Mouse (Mus musculus) c-Kit-negative CD71-positive TER-119-positive erythroid progenitor cells, embryonic 14.5 days (primary cell): ENCODE measurements around the gene Sec22b.

ENCODE experiments used
- DNase-seq: peaks from one replicate; pipeline ENCODE4 v3.0.0-alpha.2; 2013; ENCODE audit warnings: low read depth, low spot score

Gene Sec22b

GRCm38 (mm10) chr3:97909737-97910136, 8.7 kb downstream of the Sec22b start:
- no peak for DNase-seq

DNA sequence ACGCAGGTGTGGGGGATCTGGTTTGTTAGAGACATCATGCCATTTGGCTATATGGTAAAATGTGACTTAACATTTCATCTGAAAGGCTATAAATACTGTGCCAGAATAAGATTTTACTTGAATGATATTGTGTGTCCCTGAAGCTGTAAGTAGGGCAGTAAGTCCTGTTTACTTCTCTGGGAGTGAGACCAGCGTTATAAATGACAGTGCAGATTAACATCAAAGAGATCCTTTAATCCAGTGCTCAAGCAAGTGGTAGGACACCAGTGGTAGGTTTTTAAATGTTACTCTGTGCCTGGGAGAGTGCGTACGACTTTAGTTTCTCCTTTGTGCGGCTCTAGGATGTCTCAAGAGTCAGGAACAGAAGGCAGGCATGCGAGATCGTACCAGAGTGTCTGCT, 10.1 kb downstream of the Sec22b start:
- no peak for DNase-seq

DNA sequence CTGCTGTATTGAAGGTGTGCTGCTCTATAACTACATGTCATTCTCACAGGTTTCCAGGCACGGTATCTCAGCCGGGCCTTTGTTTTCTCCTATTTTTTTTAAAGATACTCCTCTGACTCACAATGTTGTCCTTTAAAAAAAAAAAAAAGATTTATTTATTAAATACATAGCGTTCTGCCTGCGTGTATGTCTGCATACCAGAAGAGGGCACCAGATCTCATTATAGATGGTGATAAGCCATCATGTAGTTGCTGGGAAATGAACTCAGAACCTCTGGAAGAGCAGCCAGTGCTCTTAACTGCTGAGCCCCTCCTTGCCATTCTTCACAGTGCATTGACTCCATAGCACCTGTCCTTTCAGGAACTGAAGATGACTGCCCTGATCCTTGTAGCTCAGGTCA, 14.1 kb downstream of the Sec22b start:
- no peak for DNase-seq

- no peak for DNase-seq
These were observed 18.0 kb downstream of the Sec22b start for GRCm38 (mm10) chr3:97918885-97919550.

- DNase-seq, result no peak
These were observed 24.3 kb downstream of the Sec22b start for GRCm38 (mm10) chr3:97925246-97925645.

- no peak for DNase-seq
These were observed 26.3 kb downstream of the Sec22b start for GRCm38 (mm10) chr3:97927322-97927721.

GRCm38 (mm10) chr3:97928968-97929858, 28.2 kb downstream of the Sec22b start:
- peak; percentile 9 for DNase-seq

DNA sequence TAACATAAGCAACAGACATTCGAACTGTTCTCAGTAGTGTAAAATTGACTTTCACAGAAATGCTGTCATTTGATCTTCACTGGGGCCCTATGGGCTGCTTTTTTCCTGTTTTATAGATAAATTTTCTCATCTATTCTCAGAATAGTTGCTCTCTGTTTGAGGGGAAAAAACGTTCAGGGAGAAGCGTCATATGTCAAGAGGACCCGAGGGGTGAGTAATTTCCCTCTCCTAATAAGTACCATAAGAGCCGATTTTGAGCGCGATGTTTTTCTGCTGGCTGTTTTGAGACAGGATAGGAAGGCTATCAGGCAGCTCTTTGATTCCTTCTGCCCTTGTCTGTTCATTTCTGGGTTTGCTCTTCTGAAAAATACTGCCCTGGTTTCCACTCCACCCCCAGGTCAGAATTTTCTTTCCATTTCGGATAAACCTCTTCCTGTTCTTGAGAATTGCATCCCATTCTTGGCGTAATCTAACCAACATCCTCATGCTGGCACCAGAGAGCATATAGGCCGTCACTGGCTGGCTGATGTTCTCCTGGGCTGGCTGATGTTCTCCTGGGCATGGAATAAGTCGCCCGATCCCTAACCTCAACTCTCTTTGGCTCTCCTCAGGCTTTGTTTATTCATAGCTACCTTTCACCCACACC, 29.3 kb downstream of the Sec22b start:
- DNase-seq, result no peak

DNA sequence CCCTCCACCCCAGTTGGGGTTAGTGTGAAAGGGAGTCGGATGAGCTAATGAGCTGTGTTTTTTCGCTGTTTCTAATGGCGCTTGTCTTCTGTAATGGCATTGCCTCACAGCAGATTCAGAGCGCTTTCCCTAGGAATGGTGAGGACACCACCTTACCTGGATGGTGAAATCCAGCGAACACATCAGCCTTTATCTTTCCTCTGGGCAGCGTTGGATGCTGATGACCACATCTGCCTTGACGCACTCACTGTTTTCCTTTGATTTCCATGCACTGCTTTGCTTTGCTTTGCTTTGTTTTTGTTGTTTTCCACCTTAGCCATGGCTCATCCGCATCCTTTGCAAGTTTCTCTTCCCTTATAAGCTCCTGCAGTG, 29.8 kb downstream of the Sec22b start:
- DNase-seq, result no peak

DNA sequence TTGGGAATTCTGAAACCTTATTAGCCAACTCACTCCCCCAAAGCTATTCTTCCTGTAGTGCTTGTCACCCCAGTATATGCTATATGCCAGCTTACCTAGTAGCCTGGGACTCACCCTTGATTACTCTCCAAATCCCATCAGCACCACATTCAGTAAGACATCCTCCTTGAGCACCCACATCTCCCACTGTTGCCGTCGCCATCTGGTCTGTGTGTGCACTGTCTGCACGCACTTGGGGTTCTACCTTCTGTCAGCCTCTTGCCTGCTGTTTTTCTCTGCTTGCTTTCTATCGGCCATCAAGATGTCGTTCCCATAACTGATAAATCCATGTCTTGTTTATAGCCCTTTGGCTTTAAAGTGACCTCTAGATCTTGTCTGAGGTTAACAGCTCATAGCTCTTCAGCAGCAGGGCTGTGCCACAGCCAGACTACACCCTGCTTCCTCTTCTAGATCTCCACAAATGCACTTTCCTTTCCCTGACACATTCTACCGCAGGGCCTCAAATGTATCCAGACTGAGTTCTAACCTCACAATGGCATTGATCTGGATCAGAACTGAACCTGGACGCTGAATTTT, 30.4 kb downstream of the Sec22b start:
- DNase-seq, result no peak

GRCm38 (mm10) chr3:97932131-97932530, 31.1 kb downstream of the Sec22b start:
- DNase-seq, result no peak

GRCm38 (mm10) chr3:97932771-97933170, 31.8 kb downstream of the Sec22b start:
- no peak for DNase-seq

- no peak for DNase-seq
These were observed 32.3 kb downstream of the Sec22b start for GRCm38 (mm10) chr3:97933251-97933650.

DNA sequence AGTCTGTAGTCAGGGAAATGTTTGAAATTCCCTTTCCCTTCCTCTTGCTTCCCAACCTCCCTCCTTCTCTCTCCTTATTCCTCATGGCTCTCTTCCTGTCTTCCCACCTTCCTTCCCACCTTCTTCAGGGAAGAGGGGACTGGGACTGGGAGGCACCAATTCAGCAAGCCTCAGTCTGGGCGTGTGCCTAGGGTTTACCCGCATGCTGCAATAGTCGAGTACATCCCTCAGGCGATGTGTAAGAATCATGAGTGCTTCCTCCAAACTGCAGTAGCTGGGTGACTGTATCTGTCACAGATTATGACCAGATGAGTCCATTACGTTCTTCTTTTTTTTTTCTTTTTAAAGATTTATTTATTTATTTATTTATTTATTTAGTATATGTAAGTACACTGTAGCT, 32.8 kb downstream of the Sec22b start:
- no peak for DNase-seq

GRCm38 (mm10) chr3:97934331-97935300, 33.6 kb downstream of the Sec22b start:
- no peak for DNase-seq

DNA sequence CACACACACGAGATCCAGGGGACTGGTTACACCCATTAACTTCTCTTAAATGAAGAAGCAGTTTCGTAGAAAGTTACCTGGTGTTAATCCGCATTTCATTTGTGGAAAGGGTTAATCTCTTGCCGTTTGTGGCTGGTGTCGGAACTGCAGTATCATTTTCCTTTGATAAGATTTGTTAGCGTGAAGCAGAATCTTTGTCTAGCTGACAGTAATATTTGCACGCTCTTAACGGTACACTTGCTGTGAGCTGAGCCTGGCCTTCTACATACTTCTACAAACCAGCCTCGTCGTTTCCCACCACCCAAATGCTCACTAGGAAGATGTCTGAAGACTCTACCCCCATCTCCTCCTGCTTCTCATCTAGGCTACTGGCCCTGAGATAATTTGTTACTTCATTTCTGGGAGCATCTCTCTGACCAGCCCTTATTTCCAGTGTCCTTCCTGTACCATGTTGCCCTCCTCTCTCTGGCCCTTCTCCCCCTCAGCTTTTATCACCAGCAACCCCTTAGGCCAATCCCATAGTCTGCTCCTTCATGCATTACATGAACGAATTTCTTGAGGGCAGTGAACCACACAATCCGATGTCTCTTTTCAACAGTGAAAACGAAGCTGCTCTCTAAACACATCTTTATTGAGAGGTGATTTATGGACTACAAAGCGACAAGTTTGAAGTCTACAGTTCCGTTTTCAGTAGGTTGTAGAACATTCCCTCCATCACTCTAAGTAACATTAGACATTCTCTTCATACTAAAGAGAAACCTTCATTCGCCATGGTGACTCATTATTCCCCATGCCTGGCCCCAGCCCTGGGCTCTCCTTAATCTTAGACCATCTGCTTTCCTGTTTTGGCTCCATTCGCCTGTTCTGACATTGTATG, 36.3 kb downstream of the Sec22b start:
- DNase-seq, result no peak

- DNase-seq, result no peak
These were observed 36.9 kb downstream of the Sec22b start for GRCm38 (mm10) chr3:97937945-97938266.

- no peak for DNase-seq
These were observed 38.0 kb downstream of the Sec22b start for GRCm38 (mm10) chr3:97938814-97939526.
